Mouse (Mus musculus) olfactory bulb, adult 2 months (tissue): Measurements from ENCODE around the gene Spc24. TPM values are rescaled to one million over a fixed set of nuclear protein-coding genes. Genes with fewer than 3 reads are reported as not detected.

Experiments used
- H3K27ac ChIP-seq: fragments of 200-500 bp; 2 replicates; pipeline ENCODE4 v1.5.1; 2012; ENCODE audit warnings: low read depth, low read length; ENCODE audit not compliant: insufficient read depth
- H3K4me1 ChIP-seq: fragments of 200-500 bp; 2 replicates; pipeline ENCODE4 v1.6.1; 2012; ENCODE audit warnings: low read length; ENCODE audit not compliant: control insufficient read depth, insufficient read depth
- H3K4me3 ChIP-seq: fragments of 200-500 bp; 2 replicates; pipeline ENCODE4 v1.5.1; 2012; ENCODE audit warnings: mild to moderate bottlenecking, low read depth, low read length, moderate library complexity; ENCODE audit not compliant: insufficient read depth
- CTCF ChIP-seq: fragments of 200-500 bp; IDR thresholded peaks from 2 replicates; pipeline ENCODE4 v1.5.1; 2012; ENCODE audit warnings: low read depth, mild to moderate bottlenecking, low read length, moderate library complexity; ENCODE audit not compliant: insufficient read depth
- POLR2A ChIP-seq: fragments of 200-500 bp; IDR thresholded peaks from 2 replicates; pipeline ENCODE4 v1.6.1; 2012; ENCODE audit warnings: mild to moderate bottlenecking, low read depth, low read length, moderate library complexity; ENCODE audit not compliant: insufficient read depth
- WGBS: fragments of 180-500 bp; shearing (Covaris S2); methylation state at CpG from one replicate; pipeline ENCODE4 v1.1.7; 2018; 5-methylcytosine and 5-hydroxymethylcytosine counted together
- polyA plus RNA-seq: library from polyadenylated mRNA; stranded (reverse); fragments of >200 nt; gene quantifications from 2 replicates; pipeline ENCODE4 v1.2.4, GENCODE M21; 2012; ENCODE audit warnings: low replicate concordance; ENCODE audit not compliant: missing spikeins, insufficient read depth, insufficient read length

Spc24 gene
- polyA plus RNA-seq, 1 experiment: not detected

- H3K4me3 ChIP-seq: no peak overlapping the region
- no peak overlapping the region for H3K27ac ChIP-seq
- no peaks in the 10 kb centered on the region for H3K4me1 ChIP-seq
- 86% methylated on average over 8 of the region's 8 CpGs for WGBS
- TF ChIP-seq CTCF: no peak
These were observed 53.4 kb downstream of the Spc24 start for GRCm38 (mm10) chr9:21706586-21707265.

- TF ChIP-seq CTCF (no peak), POLR2A (no peak)
- no peaks in the 10 kb centered on the region for H3K4me1 ChIP-seq
- H3K27ac ChIP-seq: no peak overlapping the region
- WGBS: 88% methylated on average over 4 of the region's 4 CpGs
- H3K4me3 ChIP-seq: no peak overlapping the region
These were observed 54.0 kb downstream of the Spc24 start for GRCm38 (mm10) chr9:21706085-21706484.

Other genes starting within 250 kb of the Spc24 start
- not detected in 2 replicates for gene AB124611, start 234.1 kb downstream of the Spc24 start, polyA plus RNA-seq
- not detected in 2 replicates for gene Carm1, start 213.4 kb downstream of the Spc24 start, polyA plus RNA-seq
- gene Timm29, start 167.6 kb downstream of the Spc24 start, polyA plus RNA-seq: not detected in 2 replicates
- not detected in 2 replicates for gene Yipf2, start 167.5 kb downstream of the Spc24 start, polyA plus RNA-seq
- gene Smarca4, start 144.1 kb downstream of the Spc24 start, polyA plus RNA-seq: 109 and 120 TPM in 2 replicates
- not detected in 2 replicates for gene Ldlr, start 36.8 kb downstream of the Spc24 start, polyA plus RNA-seq
- not detected in 2 replicates for gene Kank2, start 38.4 kb upstream of the Spc24 start, polyA plus RNA-seq
- not detected in 2 replicates for gene Angptl8, start 75.2 kb upstream of the Spc24 start, polyA plus RNA-seq
- gene Dock6, start 92.3 kb upstream of the Spc24 start, polyA plus RNA-seq: not detected in 2 replicates
- gene Rab3d, start 157.9 kb upstream of the Spc24 start, polyA plus RNA-seq: not detected in 2 replicates
- gene Ccdc159, start 167.2 kb upstream of the Spc24 start, polyA plus RNA-seq: not detected in 2 replicates
- gene Tmem205, start 167.3 kb upstream of the Spc24 start, polyA plus RNA-seq: not detected in 2 replicates
- gene Plppr2, start 176.7 kb upstream of the Spc24 start, polyA plus RNA-seq: not detected in 2 replicates
- gene Swsap1, start 195.5 kb upstream of the Spc24 start, polyA plus RNA-seq: not detected in 2 replicates
- gene Epor, start 203.2 kb upstream of the Spc24 start, polyA plus RNA-seq: not detected in 2 replicates
- not detected in 2 replicates for gene Rgl3, start 229.1 kb upstream of the Spc24 start, polyA plus RNA-seq
- gene Ccdc151, start 242.3 kb upstream of the Spc24 start, polyA plus RNA-seq: not detected in 2 replicates
- gene Prkcsh, start 242.5 kb upstream of the Spc24 start, polyA plus RNA-seq: not detected in 2 replicates